8 mouse cellular contexts compared by ENCODE assay signal in genomic region chr17:86166567-86167319, GRCm38 (mm10). TPM values are rescaled to one million over a fixed set of nuclear protein-coding genes. Genes with fewer than 3 reads are reported as not detected.
A peak's percentile ranks its signal among the peaks of the same experiment; 100 is the strongest.
DNase-seq lines count a peak whose midpoint lies in the region; ATAC-seq and TF ChIP-seq lines count a peak whose summit lies in the region.

No protein-coding gene starts in this region.

- DNase-seq in 416B (ENCODE audit: low read depth) = peak; percentile 49
- peak; percentile 94 for DNase-seq in adrenal gland, adult 2 months
- DNase-seq in liver, embryonic 14.5 days (ENCODE audit: low read depth in 3 of 3, low spot score in 3 of 3) = no peak
- DNase-seq in neural tube, embryonic 11.5 days (ENCODE audit: low spot score) = peak; percentile 78

- H3K4me1 ChIP-seq in embryonic facial prominence, embryonic 13.5 days = peaks cover 41% of the 10 kb centered on the region
- peaks cover 25% of the 10 kb centered on the region for H3K4me1 ChIP-seq in heart, embryonic 11.5 days (ENCODE audit: control insufficient read depth, insufficient read depth, low read length)
- H3K4me1 ChIP-seq in kidney, embryonic 15.5 days = peaks cover 46% of the 10 kb centered on the region
- no peaks in the 10 kb centered on the region; a peak in 2 of 4 replicates for H3K4me1 ChIP-seq in liver, embryonic 14.5 days (replicated peaks; ENCODE audit: control insufficient read depth in 2 of 2, insufficient read depth in 2 of 2, low read length in 1 of 2)
- H3K4me1 ChIP-seq in neural tube, embryonic 11.5 days (ENCODE audit: control insufficient read depth, insufficient read depth, low read length) = peaks cover 21% of the 10 kb centered on the region
- H3K4me1 ChIP-seq in stomach, embryonic 15.5 days = peaks cover 22% of the 10 kb centered on the region

- peak overlapping the region; percentile 97 for H3K4me2 ChIP-seq in embryonic facial prominence, embryonic 13.5 days
- H3K4me2 ChIP-seq in heart, embryonic 11.5 days = peak overlapping the region; percentile 95
- H3K4me2 ChIP-seq in kidney, embryonic 15.5 days = peak overlapping the region; percentile 97
- peak overlapping the region; percentile 68 for H3K4me2 ChIP-seq in liver, embryonic 14.5 days (ENCODE audit: low read depth)
- H3K4me2 ChIP-seq in neural tube, embryonic 11.5 days (ENCODE audit: low read depth) = peak overlapping the region; percentile 98
- peak overlapping the region; percentile 99 for H3K4me2 ChIP-seq in stomach, embryonic 15.5 days

- ATAC-seq in embryonic facial prominence, embryonic 13.5 days (ENCODE audit: insufficient number of reproducible peaks, insufficient read depth, low FRiP score, low TSS enrichment, low read depth) = peak; percentile 50
- peak; percentile 68 for ATAC-seq in heart, embryonic 11.5 days (replicated peaks; ENCODE audit: insufficient number of reproducible peaks, low FRiP score, low TSS enrichment)
- ATAC-seq in kidney, embryonic 15.5 days (replicated peaks; ENCODE audit: low FRiP score) = peak; percentile 67
- peak; percentile 66 for ATAC-seq in liver, embryonic 14.5 days (ENCODE audit: insufficient read depth)
- peak; percentile 68 for ATAC-seq in neural tube, embryonic 11.5 days (ENCODE audit: insufficient read depth, low FRiP score, low TSS enrichment)
- ATAC-seq in stomach, embryonic 15.5 days (ENCODE audit: insufficient read depth, low FRiP score, low read depth) = peak; percentile 63

- H3K9ac ChIP-seq in embryonic facial prominence, embryonic 13.5 days = peak overlapping the region; percentile 92
- peak overlapping the region; percentile 95 for H3K9ac ChIP-seq in heart, embryonic 11.5 days (ENCODE audit: low read depth, low read length)
- H3K9ac ChIP-seq in kidney, embryonic 15.5 days = peak overlapping the region; percentile 81
- H3K9ac ChIP-seq in liver, embryonic 14.5 days (replicated peaks) = peak overlapping the region; percentile 77
- H3K9ac ChIP-seq in neural tube, embryonic 11.5 days (ENCODE audit: low read length) = peak overlapping the region; percentile 81
- peak overlapping the region; percentile 94 for H3K9ac ChIP-seq in stomach, embryonic 15.5 days

- no peak for TF ChIP-seq EP300 in liver, embryonic 14.5 days (IDR thresholded peaks at IDR 0.05; ENCODE audit: low read depth)

- no peaks in the 10 kb centered on the region for H3K36me3 ChIP-seq in embryonic facial prominence, embryonic 13.5 days
- no peaks in the 10 kb centered on the region for H3K36me3 ChIP-seq in heart, embryonic 11.5 days (ENCODE audit: control insufficient read depth, insufficient read depth, low read length)
- H3K36me3 ChIP-seq in kidney, embryonic 15.5 days = no peaks in the 10 kb centered on the region
- no peaks in the 10 kb centered on the region for H3K36me3 ChIP-seq in liver, embryonic 14.5 days (replicated peaks; ENCODE audit: control insufficient read depth, insufficient read depth, low read depth)
- no peaks in the 10 kb centered on the region for H3K36me3 ChIP-seq in neural tube, embryonic 11.5 days (ENCODE audit: control insufficient read depth, insufficient read depth, low read length)
- no peaks in the 10 kb centered on the region for H3K36me3 ChIP-seq in stomach, embryonic 15.5 days

- no peak for TF ChIP-seq CTCF in liver, embryonic 14.5 days (IDR thresholded peaks at IDR 0.05; ENCODE audit: low read depth)

- H3K27me3 ChIP-seq in embryonic facial prominence, embryonic 13.5 days = no peaks in the 10 kb centered on the region
- no peaks in the 10 kb centered on the region for H3K27me3 ChIP-seq in heart, embryonic 11.5 days (ENCODE audit: control insufficient read depth, insufficient read depth, low read length)
- H3K27me3 ChIP-seq in kidney, embryonic 15.5 days = no peaks in the 10 kb centered on the region
- H3K27me3 ChIP-seq in liver, embryonic 14.5 days (ENCODE audit: control insufficient read depth, insufficient read depth, low read length) = peaks cover 27% of the 10 kb centered on the region
- H3K27me3 ChIP-seq in neural tube, embryonic 11.5 days (ENCODE audit: control insufficient read depth, insufficient read depth, low read length) = no peaks in the 10 kb centered on the region
- no peaks in the 10 kb centered on the region; the same call in 1 of the 2 replicates for H3K27me3 ChIP-seq in stomach, embryonic 15.5 days (replicated peaks)

- no peaks in the 10 kb centered on the region for H3K9me3 ChIP-seq in embryonic facial prominence, embryonic 13.5 days
- H3K9me3 ChIP-seq in heart, embryonic 11.5 days (replicated peaks; ENCODE audit: control insufficient read depth, low read length) = no peaks in the 10 kb centered on the region
- H3K9me3 ChIP-seq in kidney, embryonic 15.5 days (replicated peaks) = no peaks in the 10 kb centered on the region
- no peaks in the 10 kb centered on the region for H3K9me3 ChIP-seq in liver, embryonic 14.5 days (ENCODE audit: control insufficient read depth, low read length)
- H3K9me3 ChIP-seq in neural tube, embryonic 11.5 days (ENCODE audit: control insufficient read depth, low read length) = no peaks in the 10 kb centered on the region
- no peaks in the 10 kb centered on the region for H3K9me3 ChIP-seq in stomach, embryonic 15.5 days

- peak overlapping the region; percentile 75 for H3K4me3 ChIP-seq in embryonic facial prominence, embryonic 13.5 days
- peak overlapping the region; percentile 89 for H3K4me3 ChIP-seq in heart, embryonic 11.5 days (ENCODE audit: low read depth, low read length)
- peak overlapping the region; percentile 82 for H3K4me3 ChIP-seq in kidney, embryonic 15.5 days (replicated peaks)
- H3K4me3 ChIP-seq in liver, embryonic 14.5 days (ENCODE audit: insufficient read depth in 1 of 2, low read depth in 2 of 2, low read length in 2 of 2) = peak overlapping the region; percentile 67 to 80
- H3K4me3 ChIP-seq in neural tube, embryonic 11.5 days (ENCODE audit: low read depth, low read length) = peak overlapping the region; percentile 75
- peak overlapping the region; percentile 68 for H3K4me3 ChIP-seq in stomach, embryonic 15.5 days (replicated peaks)

- peak overlapping the region; percentile 98 for H3K27ac ChIP-seq in embryonic facial prominence, embryonic 13.5 days
- peak overlapping the region; percentile 98 for H3K27ac ChIP-seq in heart, embryonic 11.5 days (ENCODE audit: low read depth, low read length)
- H3K27ac ChIP-seq in kidney, embryonic 15.5 days = peak overlapping the region; percentile 100
- peak overlapping the region; percentile 48 for H3K27ac ChIP-seq in liver, embryonic 14.5 days
- peak overlapping the region; percentile 96 for H3K27ac ChIP-seq in neural tube, embryonic 11.5 days (ENCODE audit: low read depth, low read length)
- H3K27ac ChIP-seq in stomach, embryonic 15.5 days = peak overlapping the region; percentile 95

- WGBS in embryonic facial prominence, embryonic 13.5 days = under 1% methylated on average over 46 of the region's 46 CpGs
- under 1% methylated on average over 46 of the region's 46 CpGs for WGBS in heart, embryonic 11.5 days (ENCODE audit: insufficient replicate concordance)
- under 1% methylated on average over 46 of the region's 46 CpGs for WGBS in kidney, embryonic 15.5 days
- under 1% methylated on average over 46 of the region's 46 CpGs for WGBS in liver, embryonic 14.5 days (ENCODE audit: insufficient replicate concordance)
- WGBS in neural tube, embryonic 11.5 days = under 1% methylated on average over 46 of the region's 46 CpGs
- WGBS in stomach, embryonic 15.5 days = 0% methylated on average over 41 of the region's 46 CpGs

RNA-seq across cellular contexts. Expression of gene Prkce, which starts 0.8 kb away (rescaled TPM):
- total RNA-seq in adrenal gland, adult 2 months (2021) = 10 to 100 TPM; 17.5 to 20.5 TPM
- 4.0 and 4.5 TPM in 2 replicates for polyA plus RNA-seq in adrenal gland, adult 2 months (2012; rRNA removed)
- polyA plus RNA-seq in embryonic facial prominence, embryonic 13.5 days (2015; fragmentation: Nextera tagmentation; extraction: Ambion mirVana) = 9.0 and 9.9 TPM in 2 replicates
- 12.8 TPM in 2 replicates for polyA plus RNA-seq in heart, embryonic 11.5 days (2014; fragmentation: Nextera tagmentation; extraction: Ambion mirVana)
- polyA plus RNA-seq in kidney, embryonic 15.5 days (2015; fragmentation: Nextera tagmentation; extraction: Ambion mirVana) = 6.8 and 7.1 TPM in 2 replicates
- 0.26 and 0.32 TPM in 2 replicates for polyA plus RNA-seq in liver, embryonic 14.5 days (2012; rRNA removed)
- 0.37 and 0.68 TPM in 2 replicates for polyA plus RNA-seq in liver, embryonic 14.5 days (2014; fragmentation: Nextera tagmentation; extraction: Ambion mirVana)
- polyA plus RNA-seq in neural tube, embryonic 11.5 days (2014; fragmentation: Nextera tagmentation; extraction: Ambion mirVana) = 13.3 and 14.8 TPM in 2 replicates
- polyA plus RNA-seq in stomach, embryonic 15.5 days (2015; fragmentation: Nextera tagmentation; extraction: Ambion mirVana) = 6.3 and 6.5 TPM in 2 replicates

RNA-seq across cellular contexts. Expression of gene Srbd1, which starts 21.8 kb away (rescaled TPM):
- 10 to 100 TPM; 13.8 to 18.2 TPM for total RNA-seq in adrenal gland, adult 2 months (2021)
- 0.75 and 1.3 TPM in 2 replicates for polyA plus RNA-seq in adrenal gland, adult 2 months (2012; rRNA removed)
- polyA plus RNA-seq in embryonic facial prominence, embryonic 13.5 days (2015; fragmentation: Nextera tagmentation; extraction: Ambion mirVana) = 21.1 and 22.8 TPM in 2 replicates
- 7.4 and 8.4 TPM in 2 replicates for polyA plus RNA-seq in heart, embryonic 11.5 days (2014; fragmentation: Nextera tagmentation; extraction: Ambion mirVana)
- polyA plus RNA-seq in kidney, embryonic 15.5 days (2015; fragmentation: Nextera tagmentation; extraction: Ambion mirVana) = 21.0 and 21.7 TPM in 2 replicates
- 2.7 and 4.6 TPM in 2 replicates for polyA plus RNA-seq in liver, embryonic 14.5 days (2012; rRNA removed)
- 3.4 and 3.8 TPM in 2 replicates for polyA plus RNA-seq in liver, embryonic 14.5 days (2014; fragmentation: Nextera tagmentation; extraction: Ambion mirVana)
- polyA plus RNA-seq in neural tube, embryonic 11.5 days (2014; fragmentation: Nextera tagmentation; extraction: Ambion mirVana) = 9.7 and 12.0 TPM in 2 replicates
- polyA plus RNA-seq in stomach, embryonic 15.5 days (2015; fragmentation: Nextera tagmentation; extraction: Ambion mirVana) = 13.2 and 13.3 TPM in 2 replicates

Comparison
In these comparisons a context has a peak if more than half of its experiments do, and no peak if none do; other contexts are left out.
1. DNase-seq: peak in 416B (single experiment), adrenal gland, adult 2 months (single experiment) and neural tube, embryonic 11.5 days (single experiment); none in liver, embryonic 14.5 days (0 of 3).
2. H3K27ac ChIP-seq: peak in every context shown above with its lines; median percentile 100 in kidney, embryonic 15.5 days; 98 in embryonic facial prominence, embryonic 13.5 days; 98 in heart, embryonic 11.5 days; 96 in neural tube, embryonic 11.5 days; 95 in stomach, embryonic 15.5 days; 48 in liver, embryonic 14.5 days.
3. Peak in every context shown above with its lines, with median percentiles within 50 percentile points of each other: ATAC-seq, H3K4me2 ChIP-seq, H3K4me3 ChIP-seq and H3K9ac ChIP-seq.